Mouse (Mus musculus): ENCODE measurements at regions not wholly inside any gene's neighbourhood (a gene's known extent, or its start where the extent isn't known, plus 50 kb on each side); places are given as distances from the start of the nearest gene placed in this dataset.

DNA sequence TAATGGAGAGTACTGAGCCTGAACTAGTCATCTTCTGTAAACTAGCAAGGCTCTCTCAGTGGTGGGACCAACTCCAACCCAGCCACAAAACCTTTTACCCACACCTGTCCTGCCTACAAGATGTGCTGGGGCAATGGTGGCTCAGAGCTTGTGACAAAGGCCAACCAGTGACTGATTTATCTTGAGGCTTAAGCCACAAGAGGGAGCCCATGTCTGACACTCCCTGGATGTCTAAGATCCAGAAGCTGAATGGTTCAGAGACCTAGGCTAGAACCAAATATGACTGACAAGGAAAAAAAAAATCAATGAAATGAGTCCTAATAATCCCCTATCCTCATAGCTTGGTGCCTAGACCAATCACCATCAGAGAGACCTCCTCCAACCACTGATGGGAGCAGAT lies 650.3 kb downstream of the Utrn start:
- Histone ChIP-seq H3K4me3 (ENCODE audit: control insufficient read depth, low read depth, low read length) (no peak overlapping the region), H3K27me3 (ENCODE audit: control insufficient read depth, insufficient read depth, low read length) (no peaks in the 10 kb centered on the region), H3K36me3 (ENCODE audit: control insufficient read depth, insufficient read depth, low read length) (no peaks in the 10 kb centered on the region), H3K4me1 (ENCODE audit: control insufficient read depth, insufficient read depth, low read length) (no peaks in the 10 kb centered on the region), H3K27ac (ENCODE audit: control insufficient read depth, insufficient read depth, low read depth, low read length) (no peak overlapping the region)
- no peak for TF ChIP-seq POLR2A (IDR thresholded peaks at IDR 0.05; ENCODE audit: control insufficient read depth, low read depth, low read length)
- TF ChIP-seq CTCF (IDR thresholded peaks at IDR 0.05; ENCODE audit: control insufficient read depth, insufficient read depth, insufficient replicate concordance, low read depth, low read length) = no peak

DNA sequence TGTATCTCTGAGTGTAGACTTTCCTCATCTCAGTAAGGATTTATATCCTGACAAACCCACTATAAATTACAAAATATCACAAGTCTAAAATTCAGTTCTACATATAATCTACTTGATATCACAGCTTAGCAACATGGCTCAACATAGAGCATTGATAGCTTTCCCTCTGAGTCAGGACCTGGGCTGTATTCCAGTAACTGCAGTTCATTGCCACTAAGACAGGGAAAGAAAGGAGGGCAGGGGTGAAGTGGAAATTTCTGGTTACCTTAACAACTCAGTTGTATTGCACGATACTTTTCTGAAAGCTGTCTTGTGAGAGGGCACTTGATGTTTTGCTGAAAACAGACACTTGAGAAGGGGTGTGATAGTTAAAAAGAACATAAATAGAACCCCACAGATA lies 635.0 kb downstream of the Utrn start:
- Histone ChIP-seq H3K27ac (ENCODE audit: control insufficient read depth, insufficient read depth, low read depth, low read length) (no peak overlapping the region), H3K4me1 (ENCODE audit: control insufficient read depth, insufficient read depth, low read length) (no peaks in the 10 kb centered on the region), H3K27me3 (ENCODE audit: control insufficient read depth, insufficient read depth, low read length) (no peaks in the 10 kb centered on the region), H3K36me3 (ENCODE audit: control insufficient read depth, insufficient read depth, low read length) (no peaks in the 10 kb centered on the region), H3K4me3 (ENCODE audit: control insufficient read depth, low read depth, low read length) (no peak overlapping the region)
- TF ChIP-seq CTCF (IDR thresholded peaks at IDR 0.05; ENCODE audit: control insufficient read depth, insufficient read depth, insufficient replicate concordance, low read depth, low read length) = no peak
- TF ChIP-seq POLR2A (IDR thresholded peaks at IDR 0.05; ENCODE audit: control insufficient read depth, low read depth, low read length) = no peak

DNA sequence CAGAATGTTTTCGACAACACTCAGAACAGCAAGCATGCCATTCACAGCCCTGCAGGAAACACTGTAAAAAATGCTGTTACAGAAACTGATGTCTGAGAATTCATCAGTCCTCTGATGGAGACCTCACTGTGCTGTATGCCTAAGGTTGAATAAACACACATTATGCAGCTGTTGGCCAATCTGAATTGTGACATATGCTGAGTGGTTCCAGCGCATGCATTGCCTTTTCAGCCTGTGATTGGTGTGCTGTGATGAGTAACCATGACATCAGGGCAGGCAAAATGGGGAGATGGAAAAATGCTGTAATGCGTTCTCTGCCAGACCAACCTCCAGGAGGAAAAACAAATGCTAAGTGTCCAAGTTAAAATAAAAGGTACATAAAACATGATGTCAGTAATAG lies 620.3 kb downstream of the Utrn start:
- H3K36me3 ChIP-seq (ENCODE audit: control insufficient read depth, insufficient read depth, low read length) = no peaks in the 10 kb centered on the region
- no peak overlapping the region for H3K4me3 ChIP-seq (ENCODE audit: control insufficient read depth, low read depth, low read length)
- H3K27ac ChIP-seq (ENCODE audit: control insufficient read depth, insufficient read depth, low read depth, low read length) = no peak overlapping the region
- no peaks in the 10 kb centered on the region for H3K27me3 ChIP-seq (ENCODE audit: control insufficient read depth, insufficient read depth, low read length)
- TF ChIP-seq POLR2A (IDR thresholded peaks at IDR 0.05; ENCODE audit: control insufficient read depth, low read depth, low read length) = no peak
- no peak for TF ChIP-seq CTCF (IDR thresholded peaks at IDR 0.05; ENCODE audit: control insufficient read depth, insufficient read depth, insufficient replicate concordance, low read depth, low read length)
- no peaks in the 10 kb centered on the region for H3K4me1 ChIP-seq (ENCODE audit: control insufficient read depth, insufficient read depth, low read length)

DNA sequence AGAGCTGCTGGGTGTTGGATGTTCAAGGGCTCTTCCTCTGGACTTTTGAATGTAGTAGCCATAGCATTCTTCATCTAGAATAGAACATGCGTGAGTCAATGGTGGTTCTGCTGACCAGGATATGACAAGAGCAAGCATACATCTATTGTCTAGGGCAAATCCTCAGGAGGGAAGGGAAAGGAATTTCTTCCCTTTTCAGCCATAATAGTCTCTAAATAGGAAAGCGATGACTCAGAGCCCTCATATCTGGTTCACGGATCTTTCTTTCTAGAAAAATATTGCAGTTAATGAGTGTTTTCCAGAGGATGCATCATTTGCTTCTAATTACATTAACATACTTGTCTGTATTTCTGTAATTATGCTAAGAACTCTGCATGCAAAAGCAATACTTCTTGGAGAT lies 615.9 kb downstream of the Utrn start:
- H3K4me3 ChIP-seq (ENCODE audit: control insufficient read depth, low read depth, low read length) = no peak overlapping the region
- no peaks in the 10 kb centered on the region for H3K27me3 ChIP-seq (ENCODE audit: control insufficient read depth, insufficient read depth, low read length)
- H3K36me3 ChIP-seq (ENCODE audit: control insufficient read depth, insufficient read depth, low read length) = no peaks in the 10 kb centered on the region
- no peaks in the 10 kb centered on the region for H3K4me1 ChIP-seq (ENCODE audit: control insufficient read depth, insufficient read depth, low read length)
- no peak overlapping the region for H3K27ac ChIP-seq (ENCODE audit: control insufficient read depth, insufficient read depth, low read depth, low read length)
- TF ChIP-seq POLR2A (IDR thresholded peaks at IDR 0.05; ENCODE audit: control insufficient read depth, low read depth, low read length) = no peak
- TF ChIP-seq CTCF (IDR thresholded peaks at IDR 0.05; ENCODE audit: control insufficient read depth, insufficient read depth, insufficient replicate concordance, low read depth, low read length) = no peak

DNA sequence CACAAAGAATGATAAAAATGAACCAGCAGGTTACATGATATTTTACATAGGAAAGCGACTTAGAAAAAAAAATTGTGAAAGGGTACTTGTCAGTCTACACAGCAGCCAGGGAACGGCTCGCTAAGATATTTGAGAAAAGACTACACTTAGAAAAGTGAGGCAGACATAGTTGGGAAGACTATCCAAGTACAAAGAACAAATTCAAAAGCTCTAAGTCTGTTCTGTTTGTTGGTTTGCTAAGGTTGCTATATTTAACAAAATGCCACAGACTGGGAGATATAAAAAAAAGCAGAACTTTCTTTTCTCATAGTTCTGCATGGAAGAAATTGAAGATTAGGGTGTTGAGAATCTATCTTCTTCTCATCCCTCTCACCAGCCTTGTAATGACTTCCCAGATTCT lies 583.5 kb downstream of the Utrn start:
- Histone ChIP-seq H3K4me3 (ENCODE audit: control insufficient read depth, low read depth, low read length) (no peak overlapping the region), H3K4me1 (ENCODE audit: control insufficient read depth, insufficient read depth, low read length) (no peaks in the 10 kb centered on the region), H3K36me3 (ENCODE audit: control insufficient read depth, insufficient read depth, low read length) (no peaks in the 10 kb centered on the region), H3K27me3 (ENCODE audit: control insufficient read depth, insufficient read depth, low read length) (no peaks in the 10 kb centered on the region), H3K27ac (ENCODE audit: control insufficient read depth, insufficient read depth, low read depth, low read length) (no peak overlapping the region)
- TF ChIP-seq CTCF (IDR thresholded peaks at IDR 0.05; ENCODE audit: control insufficient read depth, insufficient read depth, insufficient replicate concordance, low read depth, low read length) = no peak
- TF ChIP-seq POLR2A (IDR thresholded peaks at IDR 0.05; ENCODE audit: control insufficient read depth, low read depth, low read length) = no peak

DNA sequence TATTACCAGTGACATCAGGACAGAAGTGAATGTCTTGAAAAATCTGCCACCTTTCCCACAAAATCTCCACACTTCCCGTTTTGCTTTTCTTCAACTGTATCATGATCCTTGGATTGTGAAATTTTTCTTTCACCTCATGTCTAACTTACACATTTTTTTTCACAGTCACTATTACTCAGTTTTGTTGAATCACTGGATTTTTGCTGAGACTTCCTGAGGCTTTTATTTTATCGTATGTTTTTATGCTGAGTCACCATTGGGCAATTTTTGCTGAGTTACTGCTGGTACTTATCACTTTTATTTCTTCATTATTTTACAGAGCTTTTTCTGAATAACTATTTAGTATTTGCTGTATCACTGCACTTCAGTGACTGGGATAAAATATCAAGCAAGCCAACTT lies 570.3 kb downstream of the Utrn start:
- TF ChIP-seq CTCF (IDR thresholded peaks at IDR 0.05; ENCODE audit: control insufficient read depth, insufficient read depth, insufficient replicate concordance, low read depth, low read length) = no peak
- no peak for TF ChIP-seq POLR2A (IDR thresholded peaks at IDR 0.05; ENCODE audit: control insufficient read depth, low read depth, low read length)
- Histone ChIP-seq H3K4me3 (ENCODE audit: control insufficient read depth, low read depth, low read length) (no peak overlapping the region), H3K27ac (ENCODE audit: control insufficient read depth, insufficient read depth, low read depth, low read length) (no peak overlapping the region), H3K27me3 (ENCODE audit: control insufficient read depth, insufficient read depth, low read length) (no peaks in the 10 kb centered on the region), H3K36me3 (ENCODE audit: control insufficient read depth, insufficient read depth, low read length) (no peaks in the 10 kb centered on the region), H3K4me1 (ENCODE audit: control insufficient read depth, insufficient read depth, low read length) (no peaks in the 10 kb centered on the region)

DNA sequence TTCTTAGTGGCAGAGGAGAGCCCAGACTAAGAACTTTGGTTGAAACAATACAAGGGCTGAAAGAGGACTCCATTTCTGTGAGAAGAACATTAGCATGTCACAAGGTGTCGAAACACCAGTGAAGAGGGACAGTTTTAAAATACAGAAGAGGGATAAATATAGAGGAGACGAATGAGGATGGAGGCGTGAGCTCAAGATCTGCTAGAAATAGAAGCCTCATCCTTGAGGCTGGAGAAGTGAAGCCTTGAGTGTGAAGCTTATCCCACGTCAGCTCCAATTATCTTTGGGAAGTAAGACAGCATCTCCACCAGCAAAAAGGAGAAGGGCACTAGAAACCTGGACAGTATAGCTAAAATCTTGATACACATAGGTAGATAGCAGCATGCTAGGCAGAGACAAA lies 566.8 kb downstream of the Utrn start:
- Histone ChIP-seq H3K4me3 (ENCODE audit: control insufficient read depth, low read depth, low read length) (no peak overlapping the region), H3K36me3 (ENCODE audit: control insufficient read depth, insufficient read depth, low read length) (no peaks in the 10 kb centered on the region), H3K27me3 (ENCODE audit: control insufficient read depth, insufficient read depth, low read length) (no peaks in the 10 kb centered on the region), H3K27ac (ENCODE audit: control insufficient read depth, insufficient read depth, low read depth, low read length) (no peak overlapping the region), H3K4me1 (ENCODE audit: control insufficient read depth, insufficient read depth, low read length) (no peaks in the 10 kb centered on the region)
- TF ChIP-seq POLR2A (IDR thresholded peaks at IDR 0.05; ENCODE audit: control insufficient read depth, low read depth, low read length) = no peak
- TF ChIP-seq CTCF (IDR thresholded peaks at IDR 0.05; ENCODE audit: control insufficient read depth, insufficient read depth, insufficient replicate concordance, low read depth, low read length) = no peak

DNA sequence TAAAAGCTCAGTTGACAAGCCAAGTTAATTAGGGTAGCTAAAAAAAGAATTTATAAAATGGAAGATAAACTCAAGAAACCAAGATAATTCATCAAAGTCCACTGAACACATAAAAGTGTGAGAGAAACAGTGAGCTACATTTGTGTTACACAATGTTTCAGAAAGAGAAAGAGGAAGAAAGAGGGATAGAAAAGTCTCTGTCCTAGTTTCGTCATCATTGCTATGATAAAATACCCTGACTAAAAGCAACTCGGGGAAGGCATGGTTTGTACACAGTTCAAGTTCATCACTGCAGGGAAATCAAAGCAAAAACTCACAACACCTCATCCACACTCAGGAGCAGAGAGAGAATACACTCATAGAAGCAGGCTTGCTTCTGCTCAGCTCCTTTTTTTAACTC lies 548.9 kb downstream of the Utrn start:
- no peak for TF ChIP-seq CTCF (IDR thresholded peaks at IDR 0.05; ENCODE audit: control insufficient read depth, insufficient read depth, insufficient replicate concordance, low read depth, low read length)
- no peak for TF ChIP-seq POLR2A (IDR thresholded peaks at IDR 0.05; ENCODE audit: control insufficient read depth, low read depth, low read length)
- no peaks in the 10 kb centered on the region for H3K27me3 ChIP-seq (ENCODE audit: control insufficient read depth, insufficient read depth, low read length)
- no peak overlapping the region for H3K4me3 ChIP-seq (ENCODE audit: control insufficient read depth, low read depth, low read length)
- H3K4me1 ChIP-seq (ENCODE audit: control insufficient read depth, insufficient read depth, low read length) = no peaks in the 10 kb centered on the region
- no peaks in the 10 kb centered on the region for H3K36me3 ChIP-seq (ENCODE audit: control insufficient read depth, insufficient read depth, low read length)
- H3K27ac ChIP-seq (ENCODE audit: control insufficient read depth, insufficient read depth, low read depth, low read length) = no peak overlapping the region

Measured in testis, adult 2 months (tissue).